ENCODE assay signal across 23 mouse cellular contexts in genomic region chr19:17820046-17820445, GRCm38 (mm10). TPM values are rescaled to one million over a fixed set of nuclear protein-coding genes. Genes with fewer than 3 reads are reported as not detected.
A peak's percentile ranks its signal among the peaks of the same experiment; 100 is the strongest.
DNase-seq lines count a peak whose midpoint lies in the region; ATAC-seq and TF ChIP-seq lines count a peak whose summit lies in the region.
"Had no signal": no experiment of that assay in that cellular context is flagged by ENCODE, and none has a peak within 500 bp of the region (broad histone marks: within the 10 kb centered on the region; RNA-seq: fewer than 3 reads in every experiment).

No protein-coding gene starts in this region.

- no peaks in the 10 kb centered on the region for H3K27me3 ChIP-seq in hindbrain, postnatal 0 days (ENCODE audit: insufficient read depth, low read length)
- no peaks in the 10 kb centered on the region for H3K27me3 ChIP-seq in hindbrain, embryonic 12.5 days
- H3K27me3 ChIP-seq: embryonic facial prominence, embryonic 13.5 days; embryonic facial prominence, embryonic 15.5 days; forebrain, embryonic 12.5 days had no signal

- no peaks in the 10 kb centered on the region for H3K4me1 ChIP-seq in hindbrain, postnatal 0 days (ENCODE audit: insufficient read depth, low read length)
- no peaks in the 10 kb centered on the region for H3K4me1 ChIP-seq in hindbrain, embryonic 12.5 days
- H3K4me1 ChIP-seq: embryonic facial prominence, embryonic 15.5 days; forebrain, embryonic 10.5 days; forebrain, embryonic 12.5 days had no signal

- DNase-seq in cerebellum, postnatal 14 days, result peak; percentile 32 to 42
- DNase-seq in cerebellum, adult 11-12 months, result no peak
- peak; percentile 19 for DNase-seq in hindbrain, postnatal 0 days (ENCODE audit: low spot score)
- peak; percentile 53 for DNase-seq in left cerebral cortex, postnatal 4 days
- no peak for DNase-seq in left cerebral cortex, adult 18-20 months (ENCODE audit: low spot score in 2 of 2)
- DNase-seq: adrenal gland, adult 2 months; adrenal gland, postnatal 10 days; adrenal gland, postnatal 25 days; cerebellum, adult 11 months; cerebellum, adult 2 months; cerebellum, adult 9-10 months; cerebellum, postnatal 36 days; embryo, embryonic 11 days had no signal

- H3K9ac ChIP-seq in hindbrain, postnatal 0 days (replicated peaks; ENCODE audit: low read length), result no peak overlapping the region
- H3K9ac ChIP-seq in hindbrain, embryonic 12.5 days, result no peak overlapping the region
- H3K9ac ChIP-seq: embryonic facial prominence, embryonic 13.5 days; embryonic facial prominence, embryonic 15.5 days; forebrain, embryonic 12.5 days had no signal

- no peaks in the 10 kb centered on the region for H3K9me3 ChIP-seq in hindbrain, postnatal 0 days (ENCODE audit: low read length)
- no peaks in the 10 kb centered on the region for H3K9me3 ChIP-seq in hindbrain, embryonic 12.5 days (replicated peaks)
- H3K9me3 ChIP-seq: embryonic facial prominence, embryonic 13.5 days; embryonic facial prominence, embryonic 15.5 days; forebrain, embryonic 10.5 days; forebrain, embryonic 12.5 days had no signal

- no peak overlapping the region for H3K27ac ChIP-seq in hindbrain, postnatal 0 days
- H3K27ac ChIP-seq in hindbrain, embryonic 12.5 days, result no peak overlapping the region
- H3K27ac ChIP-seq: embryonic facial prominence, embryonic 13.5 days; embryonic facial prominence, embryonic 15.5 days; forebrain, embryonic 10.5 days; forebrain, embryonic 12.5 days had no signal

- H3K4me2 ChIP-seq in hindbrain, postnatal 0 days (ENCODE audit: low read depth, low read length), result no peak overlapping the region
- H3K4me2 ChIP-seq in hindbrain, embryonic 12.5 days (replicated peaks), result no peak overlapping the region
- H3K4me2 ChIP-seq: embryonic facial prominence, embryonic 13.5 days; embryonic facial prominence, embryonic 15.5 days; forebrain, embryonic 12.5 days had no signal

- H3K36me3 ChIP-seq in hindbrain, postnatal 0 days (ENCODE audit: insufficient read depth, low read length), result no peaks in the 10 kb centered on the region
- no peaks in the 10 kb centered on the region for H3K36me3 ChIP-seq in hindbrain, embryonic 12.5 days
- H3K36me3 ChIP-seq: embryonic facial prominence, embryonic 13.5 days; embryonic facial prominence, embryonic 15.5 days; forebrain, embryonic 10.5 days; forebrain, embryonic 12.5 days had no signal

- ATAC-seq in hindbrain, postnatal 0 days, result no peak
- ATAC-seq in hindbrain, embryonic 12.5 days (ENCODE audit: low FRiP score), result no peak
- ATAC-seq: forebrain, embryonic 14.5 days had no signal

- intact Hi-C loops in left cerebral cortex, postnatal 4 days (cut with DNase I), result no loop called here

- WGBS in hindbrain, postnatal 0 days, result 81% methylated on average over 2 of the region's 2 CpGs
- 92% methylated on average over 2 of the region's 2 CpGs for WGBS in hindbrain, embryonic 12.5 days

- TF ChIP-seq CTCF in hindbrain, postnatal 0 days (IDR thresholded peaks at IDR 0.05; ENCODE audit: low read depth), result no peak

- no peak overlapping the region for H3K4me3 ChIP-seq in hindbrain, postnatal 0 days (ENCODE audit: low read length)
- no peak overlapping the region for H3K4me3 ChIP-seq in hindbrain, embryonic 12.5 days
- H3K4me3 ChIP-seq: embryonic facial prominence, embryonic 13.5 days; embryonic facial prominence, embryonic 15.5 days; erythroblast, embryonic 14.5 days; forebrain, embryonic 10.5 days; forebrain, embryonic 12.5 days had no signal

RNA-seq across cellular contexts. Expression of gene Pcsk5, which starts 17.4 kb away (rescaled TPM):
- total RNA-seq in hindbrain, postnatal 0 days (2014; rRNA removed), result 16.2 and 16.7 TPM in 2 replicates
- polyA plus RNA-seq in hindbrain, postnatal 0 days (2015; fragmentation: Nextera tagmentation; extraction: Ambion mirVana), result 12.4 and 13.7 TPM in 2 replicates
- 12.0 and 13.0 TPM in 2 replicates for polyA plus RNA-seq in hindbrain, embryonic 12.5 days (2016; fragmentation: Nextera tagmentation; extraction: Ambion mirVana)
- total RNA-seq in left cerebral cortex, postnatal 4 days (2021), result 10 to 100 TPM; 16.9 to 17.4 TPM
- 10 to 100 TPM in 1 of 2 experiments, 1 to 10 TPM in 1; 9.9 to 10.7 TPM for total RNA-seq in left cerebral cortex, adult 18-20 months (2021)
- total RNA-seq: common myeloid progenitor, adult 5-6 weeks; MEL had no signal
- polyA plus RNA-seq: C2C12; erythroblast, embryonic 14.5 days had no signal

Comparison
In these comparisons a context has a peak if more than half of its experiments do, and no peak if none do; other contexts are left out.
1. DNase-seq: peak in cerebellum, postnatal 14 days (2 of 2), hindbrain, postnatal 0 days (single experiment) and left cerebral cortex, postnatal 4 days (single experiment); none in cerebellum, adult 11-12 months (single experiment) and left cerebral cortex, adult 18-20 months (0 of 2).